In genomic region chr7:84275312-84275711, GRCm38 (mm10) we compare ENCODE assay signal across 23 mouse cellular contexts.
"Had no signal": no experiment of that assay in that cellular context is flagged by ENCODE, and none has a peak within 500 bp of the region (broad histone marks: within the 10 kb centered on the region; RNA-seq: fewer than 3 reads in every experiment).

No protein-coding gene starts in this region.

- H3K4me3 ChIP-seq: heart, adult 2 months; heart, embryonic 13.5 days; heart, embryonic 15.5 days; hindbrain, embryonic 13.5 days; hindbrain, embryonic 15.5 days; limb, embryonic 13.5 days; limb, embryonic 15.5 days; liver, embryonic 12.5 days had no signal

- ATAC-seq: hindbrain, postnatal 0 days; intestine, embryonic 16.5 days; liver, embryonic 12.5 days had no signal

- H3K9ac ChIP-seq: heart, embryonic 13.5 days; heart, embryonic 15.5 days; hindbrain, embryonic 13.5 days; hindbrain, embryonic 15.5 days; limb, embryonic 13.5 days; limb, embryonic 15.5 days; liver, embryonic 12.5 days; liver, embryonic 14.5 days had no signal

- H3K27ac ChIP-seq: heart, adult 2 months; heart, embryonic 13.5 days; heart, embryonic 15.5 days; hindbrain, embryonic 13.5 days; hindbrain, embryonic 15.5 days; hindbrain, postnatal 0 days; limb, embryonic 13.5 days; limb, embryonic 15.5 days; liver, embryonic 12.5 days; liver, embryonic 14.5 days had no signal

- DNase-seq: gastrocnemius, postnatal 14 days; gastrocnemius, postnatal 36 days; heart, adult 11 months; heart, adult 2 months; heart, postnatal 14 days; heart, postnatal 36 days; kidney, adult 11 months; kidney, adult 9 months; kidney, postnatal 14 days; layer of hippocampus, adult 9-11 months; layer of hippocampus, postnatal 36 days; left cerebral cortex, postnatal 4 days had no signal

- H3K4me1 ChIP-seq: hindbrain, embryonic 15.5 days; liver, embryonic 12.5 days had no signal

- H3K9me3 ChIP-seq: heart, embryonic 13.5 days; heart, embryonic 15.5 days; hindbrain, embryonic 13.5 days; hindbrain, embryonic 15.5 days; limb, embryonic 13.5 days; limb, embryonic 15.5 days; liver, embryonic 12.5 days had no signal

- H3K27me3 ChIP-seq: heart, embryonic 13.5 days; heart, embryonic 15.5 days; hindbrain, embryonic 13.5 days; hindbrain, embryonic 15.5 days; limb, embryonic 13.5 days; limb, embryonic 15.5 days; liver, embryonic 12.5 days had no signal

- H3K4me2 ChIP-seq: heart, embryonic 11.5 days; heart, embryonic 13.5 days; heart, embryonic 15.5 days; hindbrain, embryonic 13.5 days; hindbrain, embryonic 15.5 days; limb, embryonic 13.5 days; limb, embryonic 15.5 days; liver, embryonic 12.5 days had no signal

- H3K36me3 ChIP-seq: heart, embryonic 13.5 days; heart, embryonic 15.5 days; liver, embryonic 12.5 days had no signal
